Mouse (Mus musculus) limb, embryonic 14.5 days (tissue): ENCODE data around the gene Tnrc6c. TPM values are rescaled to one million over a fixed set of nuclear protein-coding genes. Genes with fewer than 3 reads are reported as not detected.

ENCODE experiments used
- ATAC-seq: fragments of 200-750 bp; cut with Nextera tagmentation; 2 replicates; pipeline ENCODE4 v1.8.0; 2017; ENCODE audit warnings: low read depth, moderate number of reproducible peaks, moderate TSS enrichment; ENCODE audit not compliant: low FRiP score
- DNase-seq: peaks from one replicate; pipeline ENCODE4 v3.0.0-alpha.2; 2015; ENCODE audit warnings: low spot score
- H3K27ac ChIP-seq: fragments of 300-500 bp; sonication (generic); replicated peaks from 2 replicates; pipeline ENCODE4 v1.5.1; 2014; ENCODE audit warnings: low read depth, mild to moderate bottlenecking, low read length, moderate library complexity, mixed read lengths
- H3K27me3 ChIP-seq: fragments of 300-500 bp; sonication (generic); 2 replicates; pipeline ENCODE4 v1.6.1; 2014; ENCODE audit warnings: low read length, mixed read lengths; ENCODE audit not compliant: control insufficient read depth, insufficient read depth
- H3K36me3 ChIP-seq: fragments of 300-500 bp; sonication (generic); 2 replicates; pipeline ENCODE4 v1.6.1; 2014; ENCODE audit warnings: mild to moderate bottlenecking, low read length, moderate library complexity, mixed read lengths; ENCODE audit not compliant: control insufficient read depth, insufficient read depth
- H3K4me1 ChIP-seq: fragments of 300-500 bp; sonication (generic); 2 replicates; pipeline ENCODE4 v1.6.1; 2014; ENCODE audit warnings: antibody characterized with exemption, low read length, mixed read lengths; ENCODE audit not compliant: control insufficient read depth, insufficient read depth
- H3K4me2 ChIP-seq: fragments of 300-500 bp; sonication (generic); replicated peaks from 2 replicates; pipeline ENCODE4 v1.6.1; 2014; ENCODE audit warnings: low read depth, mild to moderate bottlenecking, low read length, moderate library complexity; ENCODE audit not compliant: severe bottlenecking
- H3K4me3 ChIP-seq: fragments of 300-500 bp; sonication (generic); replicated peaks from 2 replicates; pipeline ENCODE4 v1.5.1; 2014; ENCODE audit warnings: low read length
- H3K9ac ChIP-seq: fragments of 300-500 bp; sonication (generic); 2 replicates; pipeline ENCODE4 v1.6.1; 2014; ENCODE audit warnings: mild to moderate bottlenecking, low read depth, low read length, moderate library complexity; ENCODE audit not compliant: severe bottlenecking
- H3K9me3 ChIP-seq: fragments of 300-500 bp; sonication (generic); 2 replicates; pipeline ENCODE4 v1.6.1; 2016; ENCODE audit warnings: low read length; ENCODE audit not compliant: control insufficient read depth
- POLR2A ChIP-seq: fragments of 200-500 bp; IDR thresholded peaks from 2 replicates; pipeline ENCODE4 v1.8.0; 2012; ENCODE audit warnings: inconsistent platforms, mild to moderate bottlenecking, moderate library complexity, borderline replicate concordance; ENCODE audit not compliant: insufficient read depth, insufficient read length; ENCODE audit errors: extremely low read depth
- WGBS: fragments of 180-500 bp; shearing (Covaris S2); extraction: QIAGEN DNeasy Blood & Tissue Kit; methylation state at CpG from one replicate; pipeline ENCODE4 v1.1.7; 2014; 5-methylcytosine and 5-hydroxymethylcytosine counted together
- polyA plus RNA-seq, 2 experiments: library from polyadenylated mRNA; depleted of rRNA in 1 of 2; stranded (reverse) in 1 of 2; unstranded in 1 of 2; fragments of >200 nt; fragmentation: Nextera tagmentation in 1 of 2; extraction: Ambion mirVana in 1 of 2; gene quantifications; 2 replicates each; pipeline versions ENCODE4 v1.2.1 to v1.2.3; 2012 to 2014

Tnrc6c gene
- polyA plus RNA-seq, 2 experiments = 18.1 to 34.7 TPM

- no peaks in the 10 kb centered on the region for H3K27me3 ChIP-seq
- TF ChIP-seq POLR2A = no peak
- H3K4me3 ChIP-seq = no peak overlapping the region
- no peak overlapping the region for H3K27ac ChIP-seq
- H3K4me1 ChIP-seq = peaks cover 12% of the 10 kb centered on the region; the same call in 1 of the 2 replicates
- WGBS = 51% methylated on average over 5 of the region's 5 CpGs
- DNase-seq = no peak
- H3K9me3 ChIP-seq = no peaks in the 10 kb centered on the region
- H3K9ac ChIP-seq = no peak overlapping the region
- no peak overlapping the region for H3K4me2 ChIP-seq
- no peaks in the 10 kb centered on the region for H3K36me3 ChIP-seq
- no peak for ATAC-seq
Observed at GRCm38 (mm10) chr11:117684640-117685039, 30.6 kb downstream of the Tnrc6c start.

GRCm38 (mm10) chr11:117685461-117685860, 31.4 kb downstream of the Tnrc6c start:
- H3K36me3 ChIP-seq = no peaks in the 10 kb centered on the region
- WGBS = 35% methylated on average over 3 of the region's 3 CpGs
- ATAC-seq (no peak), DNase-seq (no peak)
- H3K4me2 ChIP-seq = no peak overlapping the region
- no peak overlapping the region for H3K4me3 ChIP-seq
- H3K27ac ChIP-seq = no peak overlapping the region
- peaks cover 12% of the 10 kb centered on the region; the same call in 1 of the 2 replicates for H3K4me1 ChIP-seq
- no peak overlapping the region for H3K9ac ChIP-seq
- TF ChIP-seq POLR2A = no peak
- H3K9me3 ChIP-seq = no peaks in the 10 kb centered on the region
- H3K27me3 ChIP-seq = no peaks in the 10 kb centered on the region

- 59% methylated on average over 8 of the region's 8 CpGs for WGBS
- Histone ChIP-seq H3K27me3 (no peaks in the 10 kb centered on the region), H3K9ac (no peak overlapping the region), H3K36me3 (no peaks in the 10 kb centered on the region), H3K27ac (no peak overlapping the region), H3K9me3 (no peaks in the 10 kb centered on the region), H3K4me2 (no peak overlapping the region), H3K4me3 (no peak overlapping the region), H3K4me1 (peaks cover 12% of the 10 kb centered on the region; the same call in 1 of the 2 replicates)
- no peak for TF ChIP-seq POLR2A
- no peak for DNase-seq
- no peak for ATAC-seq
Observed at GRCm38 (mm10) chr11:117686021-117686420, 31.9 kb downstream of the Tnrc6c start.

DNA sequence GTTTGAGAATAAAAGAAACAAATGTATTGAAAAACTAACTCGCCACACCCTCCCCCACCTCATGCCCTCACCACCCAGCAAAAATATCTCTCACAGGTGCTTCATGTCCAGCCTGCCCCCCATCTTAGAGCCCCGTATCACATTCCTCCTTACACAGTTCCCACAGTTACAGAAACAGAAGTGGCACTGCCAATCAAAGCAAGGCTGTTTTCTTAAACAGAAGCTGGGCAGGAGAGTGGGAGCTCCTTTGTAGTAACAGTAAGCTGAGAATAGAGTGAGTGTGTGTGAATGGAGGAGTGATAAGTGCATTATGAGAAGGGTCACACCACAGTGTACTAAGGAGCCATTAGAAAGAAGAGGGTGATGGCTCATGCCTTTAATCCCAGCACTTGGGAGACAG, 34.5 kb downstream of the Tnrc6c start:
- 74% methylated on average over 2 of the region's 2 CpGs for WGBS
- H3K4me2 ChIP-seq = no peak overlapping the region
- DNase-seq (no peak), ATAC-seq (no peak)
- no peak overlapping the region for H3K4me3 ChIP-seq
- no peaks in the 10 kb centered on the region for H3K36me3 ChIP-seq
- H3K9ac ChIP-seq = no peak overlapping the region
- no peak for TF ChIP-seq POLR2A
- H3K9me3 ChIP-seq = no peaks in the 10 kb centered on the region
- no peaks in the 10 kb centered on the region for H3K27me3 ChIP-seq
- peaks cover 12% of the 10 kb centered on the region; the same call in 1 of the 2 replicates for H3K4me1 ChIP-seq
- H3K27ac ChIP-seq = no peak overlapping the region

DNA sequence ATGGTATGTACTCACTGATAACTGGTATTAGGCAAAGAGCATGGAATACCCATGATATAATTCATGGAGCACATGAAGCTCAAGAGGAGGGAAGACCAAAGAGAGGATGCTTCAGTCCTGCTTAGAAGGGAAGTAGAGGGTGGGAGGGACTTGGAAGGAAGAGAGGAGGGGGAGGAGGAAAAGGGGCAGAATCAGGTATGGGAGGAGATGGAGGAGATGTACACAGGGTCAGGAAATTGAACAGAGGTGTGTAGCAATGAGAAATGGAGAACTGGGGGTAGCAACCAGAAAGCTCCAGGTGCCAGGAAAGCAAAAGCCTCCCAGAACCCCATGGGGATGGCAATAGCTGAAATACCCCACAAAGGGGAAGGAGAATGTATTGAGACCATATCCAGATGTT, 37.2 kb downstream of the Tnrc6c start:
- ATAC-seq = no peak
- Histone ChIP-seq H3K4me1 (no peaks in the 10 kb centered on the region; the same call in 1 of the 2 replicates), H3K4me3 (no peak overlapping the region), H3K27ac (no peak overlapping the region), H3K9ac (no peak overlapping the region), H3K36me3 (no peaks in the 10 kb centered on the region), H3K4me2 (no peak overlapping the region), H3K9me3 (no peaks in the 10 kb centered on the region), H3K27me3 (no peaks in the 10 kb centered on the region)
- no peak for TF ChIP-seq POLR2A
- DNase-seq = no peak

DNA sequence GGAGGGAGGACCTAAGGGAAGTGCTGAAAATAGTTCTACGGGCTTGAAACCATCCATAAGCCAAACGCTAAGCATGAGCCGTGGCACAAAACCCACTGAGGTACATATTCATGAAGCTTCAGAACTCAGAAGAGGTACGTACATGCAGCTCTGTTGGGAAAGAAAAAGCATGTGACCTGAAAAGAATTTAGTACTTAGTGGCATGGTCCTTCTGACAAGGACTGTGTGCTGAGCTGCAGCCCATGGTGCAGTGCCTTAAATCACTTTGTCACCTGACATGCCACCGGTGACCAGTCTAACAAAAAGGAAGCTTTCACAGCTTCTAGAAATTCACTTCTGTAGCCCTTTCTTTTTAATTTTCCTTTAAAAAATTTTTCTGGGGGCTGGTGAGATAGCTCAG, 40.0 kb downstream of the Tnrc6c start:
- ATAC-seq = no peak
- no peaks in the 10 kb centered on the region for H3K36me3 ChIP-seq
- no peak for TF ChIP-seq POLR2A
- 83% methylated on average over 5 of the region's 5 CpGs for WGBS
- H3K27ac ChIP-seq = no peak overlapping the region
- no peak overlapping the region for H3K9ac ChIP-seq
- no peak overlapping the region for H3K4me3 ChIP-seq
- H3K4me2 ChIP-seq = no peak overlapping the region
- no peaks in the 10 kb centered on the region for H3K9me3 ChIP-seq
- H3K27me3 ChIP-seq = no peaks in the 10 kb centered on the region
- no peak for DNase-seq
- peaks cover 9% of the 10 kb centered on the region; the same call in 1 of the 2 replicates for H3K4me1 ChIP-seq
